Mouse (Mus musculus) E14TG2a.4 (cell line): ENCODE data around the gene Taf9.

Experiments used
- H3K27me3 ChIP-seq: 2 replicates; pipeline ENCODE4 v1.6.1; 2014; ENCODE audit warnings: low read length, control low read depth; ENCODE audit not compliant: insufficient read depth
- H3K36me3 ChIP-seq: 2 replicates; pipeline ENCODE4 v1.6.1; 2014; ENCODE audit warnings: low read length, control low read depth; ENCODE audit not compliant: insufficient read depth
- H3K4me1 ChIP-seq: replicated peaks from 2 replicates; pipeline ENCODE4 v1.6.1; 2014; ENCODE audit warnings: low read depth, low read length, control low read depth
- H3K4me3 ChIP-seq: replicated peaks from 2 replicates; pipeline ENCODE4 v1.5.1; 2014; ENCODE audit warnings: mild to moderate bottlenecking, low read length
- H3K9me3 ChIP-seq: 2 replicates; pipeline ENCODE4 v1.6.1; 2014; ENCODE audit warnings: low read length, control low read depth
- CTCF ChIP-seq: conservative IDR thresholded peaks from 2 replicates; pipeline ENCODE4 v1.5.1; 2014; ENCODE audit warnings: low read length
- NANOG ChIP-seq: IDR thresholded peaks from 2 replicates; pipeline ENCODE4 v1.6.1; 2014; ENCODE audit warnings: borderline replicate concordance, low read length, mixed read lengths
- POU5F1 ChIP-seq: IDR thresholded peaks from 2 replicates; pipeline ENCODE4 v1.6.1; 2014; ENCODE audit warnings: low read length, borderline replicate concordance

Taf9 gene

DNA sequence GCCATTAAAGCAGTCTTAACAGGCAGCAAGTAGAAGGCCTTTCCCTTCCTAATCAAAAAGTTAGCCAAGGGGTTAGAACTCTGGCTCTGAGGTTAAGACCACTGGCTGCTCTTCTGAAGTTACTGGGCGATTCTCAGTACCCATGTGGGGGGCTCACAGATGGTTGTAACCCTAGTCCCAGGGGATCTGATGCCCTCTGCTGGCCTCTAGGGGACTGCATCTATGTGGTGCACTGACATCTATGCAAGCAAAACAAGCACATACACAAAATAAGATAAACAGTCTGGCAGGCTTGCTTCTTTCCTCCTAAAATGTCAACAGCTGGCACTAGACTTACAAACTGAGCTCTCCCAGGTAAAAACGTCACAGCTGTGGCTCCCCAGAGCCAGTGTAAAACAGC is 38.5 kb upstream of the Taf9 start:
- no peaks in the 10 kb centered on the region for H3K9me3 ChIP-seq
- H3K27me3 ChIP-seq: peaks cover 34% of the 10 kb centered on the region
- peaks cover 32% of the 10 kb centered on the region for H3K4me1 ChIP-seq
- 0 out of 2 replicates have a peak, but pooled peaks cover 5% of the 10 kb centered on the region for H3K36me3 ChIP-seq
- H3K4me3 ChIP-seq: no peak overlapping the region
- TF ChIP-seq NANOG: no peak
- peak; percentile 76 for TF ChIP-seq CTCF
- TF ChIP-seq POU5F1: no peak

GRCm38 (mm10) chr13:100616181-100617087 is 34.9 kb upstream of the Taf9 start, which contains the start of gene Marveld2:
Gene Marveld2, minus strand, starts transcription at chr13:100616971.
- peaks cover 32% of the 10 kb centered on the region for H3K27me3 ChIP-seq
- peaks cover 29% of the 10 kb centered on the region for H3K4me1 ChIP-seq
- H3K36me3 ChIP-seq: peaks cover 27% of the 10 kb centered on the region
- TF ChIP-seq NANOG: no peak
- TF ChIP-seq CTCF: no peak
- TF ChIP-seq POU5F1: no peak
- no peaks in the 10 kb centered on the region for H3K9me3 ChIP-seq
- H3K4me3 ChIP-seq: peak within 1 kb of the TSS; percentile 85

DNA sequence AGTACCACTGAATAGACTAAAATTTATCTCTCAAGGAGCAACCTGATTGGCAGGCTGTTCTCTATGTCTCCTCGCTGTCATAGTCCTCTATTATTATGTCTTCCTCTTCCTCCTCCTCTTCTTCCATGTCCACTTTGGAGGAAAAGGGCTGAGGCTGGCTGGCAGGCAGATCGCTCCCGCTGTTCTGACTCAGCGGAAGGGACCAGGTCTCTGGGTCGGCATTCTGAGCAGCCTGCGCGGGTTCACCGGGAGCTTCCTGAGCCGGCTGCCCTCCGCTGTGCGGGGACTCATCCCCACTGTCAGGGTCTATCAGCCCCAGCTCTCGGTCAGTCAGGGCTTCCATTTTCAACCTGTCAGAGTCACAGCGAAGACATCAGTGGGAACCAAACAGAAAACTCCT is 33.8 kb upstream of the Taf9 start:
- Histone ChIP-seq H3K4me1 (peaks cover 19% of the 10 kb centered on the region), H3K4me3 (no peak overlapping the region), H3K9me3 (no peaks in the 10 kb centered on the region), H3K36me3 (peaks cover 38% of the 10 kb centered on the region), H3K27me3 (peaks cover 22% of the 10 kb centered on the region)
- TF ChIP-seq NANOG: no peak
- TF ChIP-seq POU5F1: no peak
- no peak for TF ChIP-seq CTCF

DNA sequence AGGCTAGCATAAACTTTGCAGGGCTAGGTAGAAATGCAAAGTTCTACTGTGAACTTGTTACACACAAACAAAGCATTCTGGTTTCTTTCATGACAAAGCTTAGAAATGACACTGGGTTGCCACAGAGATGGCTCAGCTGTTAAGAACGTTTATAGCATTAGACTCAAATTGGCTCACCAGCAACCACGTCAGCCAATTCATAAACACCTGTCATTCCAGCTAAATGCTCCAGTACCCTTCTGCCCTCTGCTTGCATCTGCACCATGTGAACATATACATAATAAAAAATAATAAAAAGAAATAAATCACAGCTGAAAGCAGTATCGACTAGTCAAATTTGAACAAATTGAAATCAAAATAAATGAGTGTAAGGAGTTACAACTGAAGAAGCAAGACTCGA is 29.1 kb upstream of the Taf9 start:
- peaks cover 5% of the 10 kb centered on the region; the same call in 1 of the 2 replicates for H3K4me1 ChIP-seq
- no peak overlapping the region for H3K4me3 ChIP-seq
- H3K36me3 ChIP-seq: peaks cover 75% of the 10 kb centered on the region
- TF ChIP-seq NANOG: no peak
- no peak for TF ChIP-seq POU5F1
- no peak for TF ChIP-seq CTCF
- no peaks in the 10 kb centered on the region for H3K9me3 ChIP-seq
- H3K27me3 ChIP-seq: no peaks in the 10 kb centered on the region

DNA sequence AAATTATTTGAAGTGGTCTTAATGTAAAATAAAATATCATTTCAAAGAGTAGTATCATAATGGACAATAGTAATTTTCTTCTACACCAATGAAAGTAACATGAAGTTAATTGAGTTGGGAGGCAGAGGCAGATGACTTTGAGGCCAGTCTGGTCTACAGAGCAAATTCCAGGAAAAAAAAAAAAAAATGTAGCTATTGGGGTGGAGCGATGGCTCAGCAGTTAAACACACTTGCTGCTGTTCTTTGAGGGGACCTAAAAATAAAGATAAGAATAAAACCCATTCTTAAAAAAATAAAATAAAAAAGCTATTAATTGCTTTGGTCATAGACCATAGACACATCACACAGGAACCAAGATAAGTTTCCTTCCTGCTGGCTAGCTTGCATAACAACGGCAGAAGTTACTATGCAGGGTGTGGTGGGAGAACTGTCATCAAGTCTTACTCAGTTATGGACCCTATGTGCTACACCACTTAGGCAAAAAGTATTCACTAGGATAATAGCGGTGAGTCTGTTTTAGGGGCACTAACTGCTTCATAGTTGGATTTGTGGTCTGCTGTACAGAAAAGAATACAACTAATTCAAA is 17.2 kb upstream of the Taf9 start:
- Histone ChIP-seq H3K4me1 (no peaks in the 10 kb centered on the region), H3K4me3 (no peak overlapping the region), H3K27me3 (no peaks in the 10 kb centered on the region), H3K36me3 (peaks cover 84% of the 10 kb centered on the region), H3K9me3 (no peaks in the 10 kb centered on the region)
- TF ChIP-seq CTCF (no peak), NANOG (no peak), POU5F1 (no peak)

GRCm38 (mm10) chr13:100642471-100643209 is 8.7 kb upstream of the Taf9 start:
- TF ChIP-seq POU5F1 (no peak), NANOG (no peak), CTCF (no peak)
- H3K9me3 ChIP-seq: no peaks in the 10 kb centered on the region
- H3K4me3 ChIP-seq: no peak overlapping the region
- H3K27me3 ChIP-seq: no peaks in the 10 kb centered on the region
- H3K36me3 ChIP-seq: peaks cover 91% of the 10 kb centered on the region
- no peaks in the 10 kb centered on the region for H3K4me1 ChIP-seq

GRCm38 (mm10) chr13:100648223-100648622 is 3.2 kb upstream of the Taf9 start:
- Histone ChIP-seq H3K27me3 (no peaks in the 10 kb centered on the region), H3K4me3 (no peak overlapping the region), H3K36me3 (peaks cover 51% of the 10 kb centered on the region), H3K9me3 (no peaks in the 10 kb centered on the region), H3K4me1 (peaks cover 14% of the 10 kb centered on the region)
- no peak for TF ChIP-seq CTCF

DNA sequence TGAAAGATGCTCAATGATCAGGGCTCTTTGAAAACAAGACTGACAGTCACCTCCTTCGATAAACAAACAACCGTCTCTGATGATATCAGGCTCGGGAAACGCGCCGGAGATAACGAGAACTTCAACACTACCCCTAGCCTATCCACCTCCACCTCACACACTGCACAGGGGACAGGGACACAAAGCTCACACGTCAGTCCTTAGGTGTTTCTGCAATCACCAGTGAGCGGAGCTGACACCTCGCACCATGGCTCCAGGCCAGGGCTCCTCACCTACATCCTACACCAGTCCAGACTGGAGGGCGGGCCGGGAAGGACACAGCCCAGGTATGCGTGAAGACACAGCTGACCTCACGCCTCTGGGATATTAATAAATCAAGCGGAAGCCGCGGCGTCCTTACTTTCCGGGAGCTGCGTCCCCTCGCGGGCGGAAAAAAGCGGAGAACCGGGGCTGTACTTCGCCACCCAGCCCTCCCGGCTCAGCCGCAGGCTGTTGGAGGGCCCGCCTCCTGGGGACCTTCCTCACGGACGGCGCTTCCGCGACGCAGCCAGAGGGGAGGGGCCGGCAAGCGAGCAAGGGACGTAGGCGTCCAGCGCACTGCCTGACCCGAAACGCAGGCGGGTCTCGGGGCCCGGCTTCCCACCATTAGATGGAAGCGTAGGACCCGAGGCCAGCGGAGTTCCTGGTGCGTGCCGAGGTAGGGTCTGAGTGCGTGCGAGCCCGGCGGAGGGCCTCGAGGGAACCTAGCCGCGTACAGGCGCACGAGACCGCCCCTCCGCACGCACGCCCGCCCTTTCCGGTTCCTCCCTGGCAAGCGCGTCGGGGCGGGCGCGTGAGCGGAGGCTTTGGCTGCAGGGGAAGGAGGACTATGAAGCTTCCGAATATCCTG is 585 bp upstream of the Taf9 start, which contains the start of the genes Ak6 and Rad17:
Gene Ak6 (plus strand): TSS at position 430 of the 889 bp plus-strand sequence.
Gene Rad17 (minus strand): TSS at position 502 of the 889 bp plus-strand sequence.
- H3K4me3 ChIP-seq: peak within 1 kb of the TSS; percentile 98
- H3K9me3 ChIP-seq: no peaks in the 10 kb centered on the region
- H3K27me3 ChIP-seq: no peaks in the 10 kb centered on the region
- TF ChIP-seq POU5F1 (no peak), CTCF (no peak)
- H3K4me1 ChIP-seq: peaks cover 27% of the 10 kb centered on the region
- peaks cover 43% of the 10 kb centered on the region for H3K36me3 ChIP-seq
